Mouse (Mus musculus): ENCODE data around the gene Cyb561d2.

DNA sequence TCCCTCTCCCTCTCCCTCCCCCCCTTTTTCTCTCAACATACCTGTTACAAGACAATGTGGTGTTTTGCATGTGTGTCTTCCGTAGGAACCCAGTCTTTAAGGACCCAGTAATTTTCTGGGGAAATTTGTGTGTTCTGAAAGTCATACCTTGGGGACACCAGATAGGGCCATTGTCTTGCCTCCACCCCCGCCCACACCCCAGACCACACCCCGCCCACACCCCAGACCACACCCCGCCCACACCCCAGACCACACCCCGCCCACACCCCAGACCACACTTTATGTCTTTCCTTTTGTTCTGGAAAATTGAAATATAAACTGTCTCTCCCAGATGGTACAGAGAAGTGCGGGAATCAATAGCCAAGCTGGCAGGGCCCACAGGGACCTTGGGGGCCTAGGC lies 51.4 kb downstream of the Cyb561d2 start:
- TF ChIP-seq TAL1 (conservative IDR thresholded peaks at IDR 0.05; ENCODE audit: low read depth, low read length) (no peak), CTCF (IDR thresholded peaks at IDR 0.05; ENCODE audit: low read depth, low read length) (no peak), GATA1 (IDR thresholded peaks at IDR 0.05; ENCODE audit: borderline replicate concordance, low read length) (no peak)

All from G1E (cell line).